Mouse (Mus musculus): ENCODE data around the gene Ccdc188.

The Ccdc188 gene

DNA sequence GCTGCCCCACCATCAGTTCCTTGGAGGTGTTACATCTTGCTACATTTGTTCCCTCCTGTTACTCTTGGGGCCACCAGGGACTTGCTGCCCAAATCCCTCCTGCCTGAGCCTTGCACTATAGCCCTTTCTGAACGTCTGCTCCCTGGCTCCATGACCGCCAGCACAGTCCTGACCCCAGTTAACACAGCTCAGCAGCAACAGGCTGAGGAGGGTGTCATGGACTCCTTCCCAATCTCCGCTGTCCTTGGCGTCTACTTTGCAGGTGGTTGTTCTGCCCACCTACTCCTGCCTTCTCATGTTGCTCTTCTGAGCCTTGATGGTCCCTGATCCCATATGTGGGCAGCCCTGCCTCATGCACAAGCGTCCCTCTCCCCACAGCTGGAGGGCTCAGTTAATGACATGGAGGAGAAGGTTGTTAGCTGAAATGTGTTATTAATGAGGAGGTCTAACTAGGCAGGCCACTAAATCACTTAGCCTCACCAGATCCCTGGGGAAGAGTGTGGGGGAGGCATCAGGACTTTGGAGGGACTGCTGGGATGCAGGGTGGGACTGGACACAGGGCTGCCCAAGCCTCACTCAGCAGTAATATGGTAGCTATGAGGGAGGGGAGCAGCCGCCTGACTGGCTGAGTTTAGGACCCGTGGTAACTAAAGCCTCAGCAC is 14.1 kb upstream of the Ccdc188 start:
- no peak for DNase-seq

GRCm38 (mm10) chr16:18210701-18211416 is 6.8 kb upstream of the Ccdc188 start:
- DNase-seq, result peak; percentile 80

- DNase-seq, result peak; percentile 92
Observed at GRCm38 (mm10) chr16:18211417-18212171, 6.1 kb upstream of the Ccdc188 start.

- no peak for DNase-seq
Observed at GRCm38 (mm10) chr16:18213689-18214088, 4.0 kb upstream of the Ccdc188 start.

- peak; percentile 21 for DNase-seq
Observed at GRCm38 (mm10) chr16:18214858-18215257, 2.8 kb upstream of the Ccdc188 start.

GRCm38 (mm10) chr16:18218580-18218996 is 909 bp downstream of the Ccdc188 start:
- DNase-seq, result no peak

DNA sequence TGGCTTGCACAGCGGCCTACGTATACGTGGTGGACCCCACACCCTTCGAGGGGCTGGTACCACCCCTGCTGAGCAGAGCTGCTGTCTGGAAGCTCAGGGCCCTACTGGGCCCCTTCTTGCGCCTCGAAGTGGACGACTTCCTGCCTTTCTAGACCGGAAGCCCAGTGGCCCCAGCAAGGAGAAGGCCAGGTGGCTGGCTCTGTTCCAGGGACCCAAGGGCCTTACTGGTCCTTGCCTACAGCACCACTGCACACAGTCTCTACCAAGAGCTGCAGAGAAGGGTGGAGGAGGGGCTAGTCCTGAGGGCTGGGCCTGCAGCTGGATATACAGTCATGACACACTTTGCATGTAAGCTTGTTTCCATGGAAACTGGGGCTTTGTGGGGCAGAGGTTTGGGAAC is 2.3 kb downstream of the Ccdc188 start:
- DNase-seq, result peak; percentile 42

DNA sequence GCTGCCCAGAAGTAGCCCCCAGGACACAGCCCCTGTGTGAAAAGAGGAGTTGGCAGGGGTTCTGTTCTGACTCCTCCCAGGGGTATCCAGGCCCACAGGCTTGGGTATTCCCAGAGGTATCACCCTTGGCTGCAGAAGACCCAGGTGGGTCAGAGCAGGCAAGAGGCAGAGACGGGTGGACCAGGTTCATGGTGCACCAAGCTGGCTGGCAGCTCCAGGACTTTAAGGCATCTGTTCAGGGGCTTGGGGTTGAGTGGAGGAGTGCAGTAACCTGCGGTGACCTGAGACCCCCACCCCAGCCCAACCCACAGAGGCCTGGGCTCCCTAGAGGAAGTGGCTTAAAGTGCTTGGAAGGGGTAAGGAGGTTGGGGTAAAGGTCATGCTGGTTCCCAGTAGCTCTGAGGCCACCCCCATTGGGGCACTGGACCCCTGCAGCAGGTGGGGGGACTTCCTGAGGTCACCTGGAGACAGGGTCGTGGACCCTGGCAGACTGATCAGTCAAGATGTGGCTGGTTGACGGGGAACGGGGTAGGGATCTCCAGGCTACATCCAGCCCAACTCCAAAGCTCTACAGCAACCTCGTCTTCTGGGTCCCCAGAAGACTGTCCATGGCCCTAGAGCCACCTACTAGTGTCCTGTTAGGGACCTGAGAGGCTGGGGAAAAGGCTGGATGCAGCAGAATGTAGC is 3.3 kb downstream of the Ccdc188 start:
- no peak for DNase-seq

GRCm38 (mm10) chr16:18221543-18221898 is 3.8 kb downstream of the Ccdc188 start:
- no peak for DNase-seq

- no peak for DNase-seq
Observed at GRCm38 (mm10) chr16:18222188-18222587, 4.5 kb downstream of the Ccdc188 start.

- no peak for DNase-seq
Observed at GRCm38 (mm10) chr16:18227187-18227586, 9.5 kb downstream of the Ccdc188 start.

DNA sequence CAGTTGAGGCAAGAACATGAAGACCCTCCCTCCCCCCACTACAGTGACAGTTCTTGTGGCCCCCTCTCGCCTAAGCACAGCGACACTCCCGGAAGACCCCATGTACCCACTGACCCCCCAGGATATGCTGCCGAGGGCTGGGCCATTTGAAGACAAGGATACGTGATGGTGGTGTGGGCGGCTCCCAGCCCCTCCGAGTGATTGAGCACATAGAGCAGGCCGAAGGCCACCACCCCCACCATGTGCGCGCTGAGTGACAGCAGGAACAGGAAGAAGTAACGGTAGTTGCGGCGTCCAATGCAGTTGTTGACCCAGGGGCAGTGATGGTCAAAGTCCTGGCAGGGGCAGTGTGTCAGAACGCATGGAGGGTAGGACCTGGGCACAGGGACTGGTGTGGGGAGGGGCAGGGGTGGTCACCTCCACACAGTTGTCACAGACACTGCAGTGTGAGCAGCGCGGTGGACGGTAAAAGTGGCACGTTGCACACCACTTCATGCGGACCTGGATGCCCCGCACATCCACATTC is 10.3 kb downstream of the Ccdc188 start:
- DNase-seq, result no peak

GRCm38 (mm10) chr16:18228856-18229255 is 11.2 kb downstream of the Ccdc188 start:
- DNase-seq, result no peak

DNA sequence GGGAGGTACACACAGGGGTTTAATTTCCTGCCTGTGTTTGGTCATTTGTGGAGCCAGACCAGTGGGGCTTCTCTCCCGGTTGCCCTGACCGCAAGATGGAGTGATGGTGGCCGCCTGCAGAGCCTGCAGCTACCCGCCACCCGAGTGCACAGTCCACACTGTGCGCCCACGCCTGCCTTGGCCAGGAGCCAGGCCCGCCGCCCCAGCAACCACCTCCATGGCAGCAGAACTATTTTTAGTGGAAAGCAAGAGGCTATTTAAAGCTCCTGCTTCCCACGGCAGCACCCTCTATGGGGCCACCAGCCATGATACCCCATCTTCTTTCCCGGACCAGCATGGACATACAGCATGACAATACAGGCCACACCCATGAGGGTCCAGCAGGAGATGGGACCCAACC is 11.9 kb downstream of the Ccdc188 start:
- peak; percentile 33 for DNase-seq

- no peak for DNase-seq
Observed at GRCm38 (mm10) chr16:18230617-18231016, 12.9 kb downstream of the Ccdc188 start.

DNA sequence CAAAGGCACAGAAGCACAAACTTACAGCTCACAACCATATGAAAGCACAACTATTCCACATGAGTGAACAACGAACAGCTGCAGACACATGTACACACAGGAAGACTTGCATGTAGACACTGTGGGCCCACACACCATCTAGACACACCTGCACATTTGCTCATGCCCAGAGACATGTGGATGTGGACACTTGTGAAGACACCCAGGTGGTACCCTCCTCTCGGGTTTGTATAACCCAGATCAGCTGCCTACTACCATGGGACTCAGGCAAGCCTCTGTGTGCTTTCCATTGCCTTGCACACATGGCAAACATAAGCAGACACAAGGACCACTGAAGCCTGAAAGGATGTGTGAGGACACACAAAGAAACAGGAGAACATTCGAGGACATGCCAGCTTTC is 13.4 kb downstream of the Ccdc188 start:
- no peak for DNase-seq

DNA sequence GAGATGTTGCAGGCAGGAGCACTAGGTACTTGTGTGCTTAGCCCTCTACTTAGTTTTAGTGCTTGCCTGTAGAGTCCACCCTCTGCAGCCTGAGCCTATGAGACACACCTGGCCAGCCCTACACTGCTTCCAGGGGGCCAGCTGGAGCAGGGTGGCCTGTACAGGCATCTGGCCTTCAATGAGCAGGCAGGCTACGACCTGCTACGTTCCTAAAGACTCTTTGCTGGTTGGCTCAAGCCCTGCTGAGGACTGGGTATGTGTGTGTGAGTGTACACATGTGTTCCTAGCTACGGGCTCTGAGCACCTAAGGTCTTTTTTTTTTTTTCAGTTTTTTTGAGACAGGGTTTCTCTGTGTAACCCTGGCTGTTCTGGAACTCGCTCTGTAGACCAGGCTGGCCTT is 13.8 kb downstream of the Ccdc188 start:
- no peak for DNase-seq

GRCm38 (mm10) chr16:18233451-18233850 is 15.8 kb downstream of the Ccdc188 start:
- no peak for DNase-seq

- peak; percentile 21 for DNase-seq
Observed at GRCm38 (mm10) chr16:18233919-18234670, 16.4 kb downstream of the Ccdc188 start.

DNA sequence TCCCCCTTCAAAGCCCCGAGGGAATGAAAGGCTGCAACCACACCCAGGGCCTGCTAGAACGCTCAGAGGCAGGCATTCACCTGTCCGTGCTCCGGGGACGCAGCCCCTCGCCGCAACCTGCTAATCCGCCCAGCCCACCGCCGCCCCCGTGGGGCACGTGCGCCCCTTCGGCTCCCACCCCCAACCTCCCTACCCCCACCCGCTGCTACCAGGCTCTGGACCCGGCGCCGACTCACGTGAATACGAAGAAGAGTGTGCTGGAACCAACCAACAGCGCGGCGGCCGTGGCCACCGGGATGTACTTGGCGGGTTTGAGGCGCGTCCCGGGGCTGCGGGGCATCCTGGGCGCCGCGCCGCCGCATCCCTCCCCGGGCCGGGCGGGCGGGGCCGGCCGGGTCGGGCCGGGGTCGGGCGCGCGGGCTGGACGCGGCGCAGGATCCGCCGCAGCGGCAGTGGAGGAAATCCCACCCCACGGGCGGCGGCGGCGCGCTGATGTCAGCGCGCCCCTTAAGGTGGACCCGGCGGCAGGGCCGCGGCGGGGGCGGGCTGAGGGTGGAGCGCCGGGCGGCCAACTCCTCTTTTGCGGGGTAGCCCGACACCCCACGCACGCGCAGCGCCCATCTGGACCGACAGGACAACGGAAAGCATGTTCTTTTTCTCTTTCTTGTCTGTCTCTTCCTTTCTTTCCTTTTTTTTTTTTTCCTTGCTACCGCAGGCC is 17.2 kb downstream of the Ccdc188 start, which contains the start of gene Zdhhc8:
Zdhhc8 (minus strand) TSS at position 466 of the 718 bp plus-strand sequence.
- peak; percentile 85 for DNase-seq

DNA sequence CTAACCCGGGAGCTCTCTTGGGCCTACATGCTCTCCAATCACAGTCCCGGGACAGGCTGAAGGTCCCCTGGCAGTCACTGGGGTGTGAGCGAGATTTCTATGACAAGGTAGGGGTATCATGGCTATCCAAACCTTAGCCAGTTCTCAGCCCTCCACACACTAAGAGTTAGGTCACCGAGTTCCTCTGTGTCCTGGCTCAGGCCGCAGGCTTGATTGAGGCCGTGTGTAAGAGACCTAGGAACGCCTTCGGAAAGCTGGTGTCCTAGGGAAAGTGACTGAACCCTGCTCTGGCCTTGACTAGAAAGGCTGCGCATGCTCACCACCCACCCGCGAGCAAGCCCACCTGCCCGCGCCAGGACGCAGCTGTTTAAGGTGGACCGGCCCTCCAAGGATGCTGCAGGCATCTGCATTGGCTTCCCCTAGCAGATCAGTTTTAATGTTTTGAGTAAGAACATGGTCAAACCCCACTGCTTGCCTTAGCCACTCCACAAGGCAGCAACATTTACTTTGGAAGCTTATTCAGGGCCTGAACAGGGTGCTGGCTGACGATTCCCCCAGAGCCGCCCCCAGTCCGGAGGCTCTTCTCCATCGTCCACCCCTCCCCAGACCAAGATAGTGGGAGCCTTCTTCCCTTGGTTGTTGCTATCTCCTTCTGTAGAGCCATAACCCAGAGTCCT is 17.8 kb downstream of the Ccdc188 start:
- peak; percentile 69 for DNase-seq
